Mouse (Mus musculus) E14TG2a.4 (cell line): ENCODE results near the gene Psmb6.

ENCODE experiments used
- CTCF ChIP-seq: conservative IDR thresholded peaks from 2 replicates; pipeline ENCODE4 v1.5.1; 2014; ENCODE audit warnings: low read length
- NANOG ChIP-seq: IDR thresholded peaks from 2 replicates; pipeline ENCODE4 v1.6.1; 2014; ENCODE audit warnings: borderline replicate concordance, low read length, mixed read lengths
- POU5F1 ChIP-seq: IDR thresholded peaks from 2 replicates; pipeline ENCODE4 v1.6.1; 2014; ENCODE audit warnings: low read length, borderline replicate concordance

DNA sequence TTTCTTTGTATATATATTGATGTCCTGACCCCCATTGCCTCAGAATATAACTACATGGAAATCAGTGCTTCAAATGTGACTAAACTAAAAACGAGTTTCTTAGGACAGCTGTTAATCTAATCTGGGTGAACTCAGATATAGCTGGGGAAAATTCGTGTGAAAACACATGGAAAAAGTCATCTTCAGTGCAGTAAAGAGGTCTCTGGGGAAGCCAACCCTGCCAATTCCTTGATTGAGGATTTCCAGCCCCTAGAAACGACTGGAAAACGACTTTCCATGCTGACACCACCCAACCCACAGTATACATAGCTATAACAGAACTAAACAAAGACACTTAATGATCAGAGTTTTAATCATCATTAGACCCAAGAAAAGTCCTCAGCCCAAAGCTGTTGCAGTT is 37.4 kb upstream of the Psmb6 start:
- TF ChIP-seq CTCF: no peak
- TF ChIP-seq POU5F1: no peak
- no peak for TF ChIP-seq NANOG
